Mouse (Mus musculus) spleen, adult 2 months (tissue): ENCODE data around the gene Lum. TPM values are rescaled to one million over a fixed set of nuclear protein-coding genes. Genes with fewer than 3 reads are reported as not detected.

Source experiments
- DNase-seq, 2 experiments: peaks; one replicate each; pipeline versions ENCODE4 v3.0.0 to v3.0.0-alpha.2; 2012 to 2021; ENCODE audit warnings: low spot score in 2 of 2, low read depth in 1 of 2
- H3K27ac ChIP-seq: fragments of 200-500 bp; 2 replicates; pipeline ENCODE4 v1.5.1; 2012; ENCODE audit warnings: low read length, inconsistent platforms; ENCODE audit not compliant: insufficient read depth
- H3K27me3 ChIP-seq: fragments of 200-500 bp; 2 replicates; pipeline ENCODE4 v1.6.1; 2012; ENCODE audit warnings: mild to moderate bottlenecking, moderate library complexity, low read length, inconsistent platforms; ENCODE audit not compliant: control insufficient read depth, insufficient read depth
- H3K36me3 ChIP-seq: fragments of 200-500 bp; 2 replicates; pipeline ENCODE4 v1.6.1; 2012; ENCODE audit warnings: mild to moderate bottlenecking, low read length, inconsistent platforms; ENCODE audit not compliant: control insufficient read depth, insufficient read depth
- H3K4me1 ChIP-seq: fragments of 200-500 bp; 2 replicates; pipeline ENCODE4 v1.6.1; 2011; ENCODE audit warnings: inconsistent platforms; ENCODE audit not compliant: control insufficient read depth, insufficient read depth, insufficient read length
- H3K4me3 ChIP-seq: fragments of 200-500 bp; 2 replicates; pipeline ENCODE4 v1.5.1; 2011; ENCODE audit warnings: mild to moderate bottlenecking, inconsistent platforms; ENCODE audit not compliant: insufficient read depth, insufficient read length; ENCODE audit errors: extremely low read depth
- CTCF ChIP-seq: fragments of 200-500 bp; IDR thresholded peaks from 2 replicates; pipeline ENCODE4 v1.5.1; 2011; ENCODE audit warnings: mild to moderate bottlenecking, inconsistent platforms; ENCODE audit not compliant: insufficient read depth, insufficient read length, insufficient replicate concordance; ENCODE audit errors: extremely low read depth
- POLR2A ChIP-seq: fragments of 200-500 bp; IDR thresholded peaks from 2 replicates; pipeline ENCODE4 v1.6.1; 2011; ENCODE audit warnings: low read depth, low read length, inconsistent platforms
- WGBS: fragments of 180-500 bp; shearing (Covaris S2); methylation state at CpG from one replicate; pipeline ENCODE4 v1.1.7; 2018; 5-methylcytosine and 5-hydroxymethylcytosine counted together
- polyA plus RNA-seq: library from polyadenylated mRNA; depleted of rRNA; stranded (reverse); fragments of >200 nt; gene quantifications from 2 replicates; pipeline ENCODE4 v1.2.3, GENCODE M21; 2012; rRNA removed

Lum gene
- polyA plus RNA-seq, result 0.21 and 0.34 TPM in 2 replicates

- DNase-seq, result no peak
- Histone ChIP-seq H3K27ac (no peak within 1 kb of the TSS), H3K4me1 (no peaks in the 10 kb centered on the region), H3K36me3 (no peaks in the 10 kb centered on the region), H3K27me3 (no peaks in the 10 kb centered on the region), H3K4me3 (no peak within 1 kb of the TSS)
- TF ChIP-seq POLR2A, result no peak
- no peak for TF ChIP-seq CTCF
- 32% methylated on average over 10 of the region's 10 CpGs for WGBS
Observed at GRCm38 (mm10) chr10:97564957-97565856, at the start of gene Lum. Lum (plus strand) TSS chr10:97565128.

DNA sequence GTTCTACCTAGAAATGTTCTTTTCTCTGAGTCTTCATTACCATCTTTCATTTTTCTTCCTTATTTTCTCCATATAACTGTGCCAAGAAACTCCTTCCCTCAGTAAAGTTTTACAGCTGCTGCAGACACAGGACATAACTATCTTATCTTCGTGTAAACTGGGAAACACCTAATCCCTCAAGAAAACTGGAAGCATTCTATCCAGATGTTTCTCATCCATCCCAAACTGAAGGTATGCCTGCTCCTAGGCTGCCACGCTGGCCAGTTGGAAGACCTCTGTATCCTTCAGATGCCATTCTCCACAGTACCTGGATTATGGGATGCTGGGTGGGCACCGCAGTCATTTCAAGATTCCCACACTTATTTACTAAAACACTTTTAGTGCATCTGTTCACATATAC is 41.6 kb upstream of the Lum start:
- Histone ChIP-seq H3K36me3 (no peaks in the 10 kb centered on the region), H3K27me3 (no peaks in the 10 kb centered on the region), H3K27ac (no peak overlapping the region), H3K4me3 (no peak overlapping the region), H3K4me1 (no peaks in the 10 kb centered on the region)
- TF ChIP-seq CTCF, result no peak
- no peak for TF ChIP-seq POLR2A
- no peak for DNase-seq
- WGBS, result 84% methylated on average over 3 of the region's 3 CpGs

DNA sequence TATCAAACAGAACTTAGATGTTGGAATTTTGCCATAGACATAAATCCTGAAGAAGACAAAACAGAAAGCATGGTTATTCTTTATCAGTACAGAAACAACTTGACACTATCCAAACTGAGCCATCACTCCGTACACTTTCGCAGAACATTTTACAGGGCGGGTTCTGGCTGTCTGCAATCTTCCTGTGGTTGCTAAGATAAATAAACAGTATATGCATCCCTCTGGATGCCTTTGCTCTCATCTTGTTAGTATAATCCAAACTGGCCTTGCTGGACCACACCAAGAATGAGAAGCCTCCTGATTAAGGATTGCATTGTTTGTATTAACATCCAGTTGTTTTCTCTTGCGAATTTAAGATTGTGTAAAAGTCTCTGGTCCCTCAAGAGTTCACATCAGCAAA is 29.2 kb upstream of the Lum start:
- Histone ChIP-seq H3K4me3 (no peak overlapping the region), H3K27ac (no peak overlapping the region), H3K4me1 (no peaks in the 10 kb centered on the region), H3K27me3 (no peaks in the 10 kb centered on the region), H3K36me3 (no peaks in the 10 kb centered on the region)
- TF ChIP-seq CTCF (no peak), POLR2A (no peak)
- WGBS, result 89% methylated on average over 4 of the region's 4 CpGs
- no peak for DNase-seq

- Histone ChIP-seq H3K36me3 (no peaks in the 10 kb centered on the region), H3K27me3 (no peaks in the 10 kb centered on the region), H3K27ac (no peak overlapping the region), H3K4me3 (no peak overlapping the region), H3K4me1 (no peaks in the 10 kb centered on the region)
- no peak for DNase-seq
- TF ChIP-seq CTCF, result no peak
- no peak for TF ChIP-seq POLR2A
- WGBS, result 67% methylated on average over 2 of the region's 2 CpGs
Observed at GRCm38 (mm10) chr10:97536921-97537320, 28.0 kb upstream of the Lum start.

GRCm38 (mm10) chr10:97538202-97538601 is 26.7 kb upstream of the Lum start:
- Histone ChIP-seq H3K4me1 (no peaks in the 10 kb centered on the region), H3K4me3 (no peak overlapping the region), H3K36me3 (no peaks in the 10 kb centered on the region), H3K27me3 (no peaks in the 10 kb centered on the region), H3K27ac (no peak overlapping the region)
- DNase-seq, result no peak
- WGBS, result 92% methylated on average over 4 of the region's 4 CpGs
- TF ChIP-seq POLR2A (no peak), CTCF (no peak)

DNA sequence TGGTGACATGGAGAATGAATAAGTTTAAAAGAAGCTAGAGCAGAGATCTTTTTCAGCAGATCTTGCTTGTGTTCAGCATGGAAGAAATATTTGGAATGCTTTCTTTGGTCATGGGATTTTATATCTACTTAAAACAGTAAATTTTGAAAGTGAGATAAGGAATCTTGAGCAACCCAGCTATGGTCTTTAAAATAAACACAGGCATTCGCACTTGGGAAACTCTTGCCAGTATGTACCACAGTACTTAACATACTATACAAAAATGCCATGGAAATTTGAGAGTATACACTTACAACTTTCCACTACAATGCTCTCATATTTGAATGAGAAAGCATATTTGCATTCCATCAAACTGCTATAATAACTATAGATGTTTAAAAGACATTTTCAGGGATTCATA is 17.2 kb upstream of the Lum start:
- no peak for TF ChIP-seq CTCF
- TF ChIP-seq POLR2A, result no peak
- DNase-seq, result no peak
- H3K36me3 ChIP-seq, result no peaks in the 10 kb centered on the region
- no peak overlapping the region for H3K4me3 ChIP-seq
- 79% methylated on average over 1 of the region's 1 CpGs for WGBS
- H3K27ac ChIP-seq, result no peak overlapping the region
- H3K4me1 ChIP-seq, result no peaks in the 10 kb centered on the region
- no peaks in the 10 kb centered on the region for H3K27me3 ChIP-seq
